In genomic region chr13:110562499-110562898, GRCm38 (mm10) we compare ENCODE assay signal across 18 mouse cellular contexts.
DNase-seq lines count a peak whose midpoint lies in the region; ATAC-seq and TF ChIP-seq lines count a peak whose summit lies in the region.
"Had no signal": no experiment of that assay in that cellular context is flagged by ENCODE, and none has a peak within 500 bp of the region (broad histone marks: within the 10 kb centered on the region; RNA-seq: fewer than 3 reads in every experiment).

No protein-coding gene starts in this region.

- no peaks in the 10 kb centered on the region for H3K36me3 ChIP-seq in heart, embryonic 16.5 days (ENCODE audit: control insufficient read depth, insufficient read depth)
- no peaks in the 10 kb centered on the region for H3K36me3 ChIP-seq in lung, embryonic 15.5 days
- no peaks in the 10 kb centered on the region for H3K36me3 ChIP-seq in stomach, embryonic 15.5 days
- H3K36me3 ChIP-seq: embryonic facial prominence, embryonic 10.5 days; limb, embryonic 10.5 days; neural tube, embryonic 12.5 days had no signal

- H3K4me1 ChIP-seq in heart, embryonic 16.5 days (ENCODE audit: control insufficient read depth, insufficient read depth, low read length) = peaks cover 7% of the 10 kb centered on the region
- peaks cover 23% of the 10 kb centered on the region; the same call in 1 of the 2 replicates for H3K4me1 ChIP-seq in lung, embryonic 15.5 days
- H3K4me1 ChIP-seq in stomach, embryonic 15.5 days = peaks cover 5% of the 10 kb centered on the region; the same call in 1 of the 2 replicates
- H3K4me1 ChIP-seq: neural tube, embryonic 12.5 days had no signal

- 41% methylated on average over 3 of the region's 3 CpGs for WGBS in heart, embryonic 16.5 days
- whole genome bisulfite sequencing in lung, embryonic 15.5 days = 46% methylated on average over 3 of the region's 3 CpGs
- 39% methylated on average over 3 of the region's 3 CpGs for WGBS in stomach, embryonic 15.5 days

- no peak for DNase-seq in gastrocnemius, adult 2 months
- no peak for DNase-seq in gastrocnemius, postnatal 25 days
- DNase-seq in heart, adult 18-20 months = no peak
- no peak for DNase-seq in lung, adult 18-20 months
- DNase-seq in embryo, embryonic 10 days (ENCODE audit: low spot score) = no peak
- DNase-seq: cerebellum, adult 18-20 months; cerebellum, postnatal 36 days; thymus, adult 18-20 months had no signal

- H3K27me3 ChIP-seq in heart, embryonic 16.5 days (ENCODE audit: control insufficient read depth, insufficient read depth, low read length) = no peaks in the 10 kb centered on the region
- H3K27me3 ChIP-seq in lung, embryonic 15.5 days = no peaks in the 10 kb centered on the region
- H3K27me3 ChIP-seq in stomach, embryonic 15.5 days (replicated peaks) = no peaks in the 10 kb centered on the region
- H3K27me3 ChIP-seq: forebrain, embryonic 13.5 days; neural tube, embryonic 12.5 days had no signal

- no peak overlapping the region for H3K9ac ChIP-seq in heart, embryonic 16.5 days (ENCODE audit: low read length)
- no peak overlapping the region for H3K9ac ChIP-seq in lung, embryonic 15.5 days
- no peak overlapping the region for H3K9ac ChIP-seq in stomach, embryonic 15.5 days
- H3K9ac ChIP-seq: forebrain, embryonic 13.5 days; hindbrain, embryonic 14.5 days; lung, embryonic 14.5 days; neural tube, embryonic 12.5 days had no signal

- H3K9me3 ChIP-seq in heart, embryonic 16.5 days (replicated peaks; ENCODE audit: control insufficient read depth, low read length) = no peaks in the 10 kb centered on the region
- H3K9me3 ChIP-seq in lung, embryonic 15.5 days = no peaks in the 10 kb centered on the region
- no peaks in the 10 kb centered on the region for H3K9me3 ChIP-seq in stomach, embryonic 15.5 days
- H3K9me3 ChIP-seq: embryonic facial prominence, embryonic 10.5 days; forebrain, embryonic 13.5 days; limb, embryonic 10.5 days; neural tube, embryonic 12.5 days had no signal

- H3K4me2 ChIP-seq in heart, embryonic 16.5 days (ENCODE audit: low read depth, low read length) = no peak overlapping the region
- H3K4me2 ChIP-seq in lung, embryonic 15.5 days = no peak overlapping the region
- no peak overlapping the region for H3K4me2 ChIP-seq in stomach, embryonic 15.5 days
- H3K4me2 ChIP-seq: forebrain, embryonic 13.5 days; hindbrain, embryonic 14.5 days; liver, embryonic 11.5 days; lung, embryonic 14.5 days; neural tube, embryonic 12.5 days had no signal

- intact Hi-C loops in gastrocnemius, adult 2 months (cut with DNase I) = loop anchor here (5.0 kb wide), 1 partner anchor 165 kb away; the partner anchor contains the start of gene Plk2

- ATAC-seq in heart, embryonic 16.5 days (replicated peaks; ENCODE audit: extremely low read depth, insufficient read depth, low FRiP score) = no peak
- no peak for ATAC-seq in lung, embryonic 15.5 days (ENCODE audit: borderline replicate concordance, extremely low read depth, low FRiP score, low TSS enrichment)
- no peak for ATAC-seq in stomach, embryonic 15.5 days (ENCODE audit: insufficient read depth, low FRiP score, low read depth)
- ATAC-seq: forebrain, embryonic 13.5 days had no signal

- H3K27ac ChIP-seq in gastrocnemius, adult 2 months = peak overlapping the region; percentile 73
- peak overlapping the region; percentile 54 for H3K27ac ChIP-seq in heart, embryonic 16.5 days (ENCODE audit: low read length)
- H3K27ac ChIP-seq in lung, embryonic 15.5 days = peak overlapping the region; percentile 8; the same call in 1 of the 2 replicates
- H3K27ac ChIP-seq in stomach, embryonic 15.5 days = peak overlapping the region; percentile 63
- H3K27ac ChIP-seq: embryonic facial prominence, embryonic 10.5 days; forebrain, embryonic 13.5 days; hindbrain, embryonic 14.5 days; limb, embryonic 10.5 days; neural tube, embryonic 12.5 days had no signal

- TF ChIP-seq CTCF in gastrocnemius, adult 2 months (IDR thresholded peaks at IDR 0.05) = no peak

- no peak overlapping the region for H3K4me3 ChIP-seq in gastrocnemius, adult 2 months
- no peak overlapping the region for H3K4me3 ChIP-seq in heart, embryonic 16.5 days (ENCODE audit: low read length)
- H3K4me3 ChIP-seq in lung, embryonic 15.5 days = no peak overlapping the region
- no peak overlapping the region for H3K4me3 ChIP-seq in stomach, embryonic 15.5 days (replicated peaks)
- H3K4me3 ChIP-seq: embryonic facial prominence, embryonic 10.5 days; forebrain, embryonic 13.5 days; limb, embryonic 10.5 days; neural tube, embryonic 12.5 days had no signal

Comparison
In these comparisons a context has a peak if more than half of its experiments do, and no peak if none do; other contexts are left out.
1. H3K27ac ChIP-seq: peak in every context shown above with its lines; median percentile 73 in gastrocnemius, adult 2 months; 63 in stomach, embryonic 15.5 days; 54 in heart, embryonic 16.5 days; 8 in lung, embryonic 15.5 days.